Mouse (Mus musculus): ENCODE measurements at regions not wholly inside any gene's neighbourhood (a gene's known extent, or its start where the extent isn't known, plus 50 kb on each side); places are given as distances from the start of the nearest gene placed in this dataset.
A peak's percentile ranks its signal among the peaks of the same experiment; 100 is the strongest.

DNA sequence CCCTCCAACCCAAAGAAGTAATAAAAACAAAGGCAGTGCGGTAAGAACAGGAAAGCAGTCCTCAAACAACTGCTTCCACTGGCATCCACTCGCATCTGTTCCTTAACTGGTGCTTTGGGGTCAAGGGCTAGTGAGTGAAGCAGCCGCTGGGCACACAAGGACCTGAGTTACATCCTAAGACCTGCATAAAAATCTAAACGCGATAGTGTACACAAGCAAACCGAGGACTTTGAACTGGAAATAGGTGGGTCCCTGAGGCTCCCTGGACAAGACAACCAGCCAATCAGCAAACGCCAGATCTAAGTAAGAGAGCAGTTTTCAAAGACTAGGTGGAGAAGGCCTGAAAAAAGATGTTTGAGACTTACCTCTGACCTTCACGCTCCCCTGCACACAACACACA lies 66.8 kb upstream of the Plcz1 start:
- no peak for DNase-seq
- intact Hi-C loops (cut with DNase I) = no loop called here

DNA sequence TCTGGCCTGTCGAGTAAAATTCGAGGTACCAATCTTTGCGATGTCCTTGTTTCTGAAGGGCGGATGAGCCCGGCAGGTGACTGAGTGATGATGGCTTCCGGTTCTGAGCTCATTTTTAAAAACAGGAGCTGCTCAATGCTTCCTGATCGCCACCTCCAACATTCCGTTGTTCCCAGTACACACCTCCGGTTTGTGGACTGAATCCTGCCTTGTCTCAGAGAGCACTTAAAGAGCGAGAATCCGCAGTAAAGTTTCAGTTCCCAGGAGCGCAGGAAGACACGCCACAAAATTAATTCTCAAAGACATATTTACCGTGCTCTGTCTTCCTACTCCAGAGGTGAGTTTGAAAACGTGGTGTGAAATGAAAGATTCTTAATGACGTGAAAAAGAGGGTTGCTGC lies 66.4 kb upstream of the Plcz1 start:
- no peak for DNase-seq
- intact Hi-C loops (cut with DNase I) = no loop called here

DNA sequence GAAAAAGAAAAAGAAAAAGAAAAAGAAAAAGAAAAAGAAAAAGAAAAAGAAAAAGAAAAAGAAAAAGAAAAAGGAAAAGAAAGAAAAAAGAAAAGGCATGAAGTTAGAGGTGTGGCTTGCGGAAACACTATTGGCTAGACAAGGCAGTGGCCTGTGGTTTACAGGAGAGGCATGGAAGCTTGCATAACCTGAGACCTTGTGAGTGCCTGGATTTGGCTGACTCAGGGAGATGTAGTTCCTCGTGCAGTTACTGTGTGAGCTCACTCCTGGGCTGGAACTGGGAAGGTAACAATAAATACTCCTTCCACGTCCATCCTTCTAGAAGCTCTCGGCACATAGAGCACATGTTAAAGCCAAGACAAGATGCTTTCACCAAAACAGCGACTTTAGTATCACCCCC lies 64.9 kb upstream of the Plcz1 start:
- no peak for DNase-seq
- intact Hi-C loops (cut with DNase I) = no loop called here

DNA sequence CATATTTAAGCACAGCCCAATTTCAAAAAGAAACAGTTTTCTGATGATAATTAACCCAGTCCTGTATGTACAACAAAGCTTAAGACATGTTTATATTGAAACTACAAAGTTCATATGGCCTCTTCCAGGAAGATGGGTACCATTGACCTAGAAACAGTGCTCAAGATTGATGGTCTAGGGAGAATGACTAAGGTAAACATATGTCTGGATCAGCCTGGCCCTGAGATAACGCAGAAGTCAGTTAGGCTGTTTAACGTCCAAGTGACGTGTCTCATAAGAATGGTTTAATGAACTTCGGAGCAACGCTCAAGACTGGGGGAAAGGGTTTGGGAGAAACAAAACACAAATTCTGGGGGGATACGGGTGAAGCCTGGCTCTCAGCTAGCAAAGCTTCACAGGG lies 60.8 kb upstream of the Plcz1 start:
- intact Hi-C loops (cut with DNase I) = no loop called here
- no peak for DNase-seq

DNA sequence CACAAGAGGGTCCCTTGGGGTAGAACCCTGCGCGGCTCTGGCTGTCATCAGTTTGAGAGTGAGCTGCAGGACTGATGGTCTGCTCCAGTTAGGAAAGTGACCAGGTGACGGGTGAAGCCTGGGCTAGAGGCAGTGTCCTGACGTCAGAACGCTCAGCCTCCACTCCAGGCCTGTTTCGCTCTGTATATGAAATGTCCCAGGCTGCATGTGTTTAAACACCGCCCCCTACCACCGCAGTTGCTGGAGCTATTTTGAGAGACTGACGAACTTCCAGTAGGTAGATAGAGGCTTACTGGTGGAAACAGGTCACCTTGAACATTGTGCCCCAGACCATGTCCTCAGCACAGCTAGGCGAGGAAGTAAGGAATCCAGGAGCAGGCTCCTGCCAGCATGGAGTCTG lies 54.2 kb upstream of the Plcz1 start:
- DNase-seq = peak; percentile 26 to 39

More for the DNA sequence above, 54.2 kb upstream of the Plcz1 start:
- intact Hi-C loops (cut with DNase I) = no loop called here

All from heart, postnatal 10 days (tissue).